Mouse (Mus musculus): Measurements from ENCODE around the gene Shtn1.

GRCm38 (mm10) chr19:59092295-59092694 is 16.4 kb upstream of the Shtn1 start:
- no peak for TF ChIP-seq EP300 (IDR thresholded peaks at IDR 0.05; ENCODE audit: insufficient read depth, low read depth, low read length)
- TF ChIP-seq CTCF (IDR thresholded peaks at IDR 0.05; ENCODE audit: low read depth, low read length): no peak

Data from ES-Bruce4 (cell line).